Mouse (Mus musculus) CH12.LX (cell line): ENCODE measurements around the gene Tut7. TPM values are rescaled to one million over a fixed set of nuclear protein-coding genes. Genes with fewer than 3 reads are reported as not detected.

Experiments
- DNase-seq: peaks from one replicate; pipeline ENCODE4 v3.0.0-alpha.2; 2013; ENCODE audit errors: extremely low read depth
- H3K27ac ChIP-seq: 2 replicates; pipeline ENCODE4 v1.5.1; 2012; ENCODE audit warnings: low read depth, mild to moderate bottlenecking, control low read depth, moderate library complexity; ENCODE audit not compliant: insufficient read depth
- H3K27me3 ChIP-seq: replicated peaks from 2 replicates; pipeline ENCODE3; 2012; ENCODE audit warnings: inconsistent platforms
- H3K36me3 ChIP-seq, 2 experiments: replicated peaks in 1 of 2; 2 replicates each; pipeline versions ENCODE3 to v1.6.1; 2012; ENCODE audit warnings: inconsistent platforms in 1 of 2, low read length in 1 of 2, mild to moderate bottlenecking in 1 of 2, mixed read lengths in 1 of 2, moderate library complexity in 1 of 2; ENCODE audit not compliant: control insufficient read depth in 1 of 2, insufficient read depth in 1 of 2
- H3K4me1 ChIP-seq, 2 experiments: 2 replicates each; pipeline ENCODE4 v1.6.1; 2012; ENCODE audit warnings: inconsistent platforms in 1 of 2, moderate library complexity in 1 of 2; ENCODE audit not compliant: insufficient read depth in 2 of 2, control insufficient read depth in 1 of 2
- H3K4me2 ChIP-seq: 2 replicates; pipeline ENCODE4 v1.6.1; 2012; ENCODE audit warnings: low read depth, mild to moderate bottlenecking, control low read depth; ENCODE audit not compliant: poor library complexity, insufficient read depth, severe bottlenecking
- H3K4me3 ChIP-seq, 3 experiments: fragments of 150-350 bp in 1 of 3; sonication (generic) in 1 of 3; replicated peaks in 1 of 3; 2 replicates each; pipeline versions ENCODE3 to v1.5.1; 2011 to 2012; ENCODE audit warnings: low read depth in 2 of 3, low read length in 2 of 3, mild to moderate bottlenecking in 2 of 3, moderate library complexity in 2 of 3, control low read depth in 1 of 3, improper control_type of control experiment in 1 of 3, inconsistent platforms in 1 of 3, mixed read lengths in 1 of 3; ENCODE audit not compliant: poor library complexity in 1 of 3
- H3K79me2 ChIP-seq: replicated peaks from 2 replicates; pipeline ENCODE4 v1.6.1; 2012; ENCODE audit warnings: mild to moderate bottlenecking, moderate library complexity; ENCODE audit not compliant: control insufficient read depth, poor library complexity, insufficient read depth, severe bottlenecking; ENCODE audit errors: extremely low read depth
- H3K9ac ChIP-seq: 2 replicates; pipeline ENCODE4 v1.6.1; 2012; ENCODE audit warnings: low read depth, mild to moderate bottlenecking, control low read depth, moderate library complexity; ENCODE audit not compliant: insufficient read depth
- H3K9me3 ChIP-seq: replicated peaks from 2 replicates; pipeline ENCODE3; 2012; ENCODE audit warnings: low read length, inconsistent platforms, mixed read lengths
- BHLHE40 ChIP-seq: IDR thresholded peaks from 2 replicates; pipeline ENCODE4 v1.6.1; 2011; ENCODE audit warnings: mild to moderate bottlenecking, low read depth, low read length, improper control_type of control experiment
- E2F4 ChIP-seq: IDR thresholded peaks from 2 replicates; pipeline ENCODE4 v1.6.1; 2011; ENCODE audit warnings: low read depth, low read length, improper control_type of control experiment; ENCODE audit not compliant: insufficient replicate concordance
- GABPA ChIP-seq: IDR thresholded peaks from 2 replicates; pipeline ENCODE4 v1.6.1; 2012; ENCODE audit warnings: low read depth, low read length, improper control_type of control experiment, inconsistent platforms; ENCODE audit not compliant: insufficient replicate concordance
- IRF4 ChIP-seq: IDR thresholded peaks from 2 replicates; pipeline ENCODE4 v1.6.1; 2014; ENCODE audit warnings: low read depth, mild to moderate bottlenecking, inconsistent platforms, low read length, improper control_type of control experiment
- KAT2A ChIP-seq: IDR thresholded peaks from 2 replicates; pipeline ENCODE4 v1.6.1; 2012; ENCODE audit warnings: low read length, improper control_type of control experiment, inconsistent platforms; ENCODE audit not compliant: insufficient replicate concordance
- MAFK ChIP-seq: IDR thresholded peaks from 2 replicates; pipeline ENCODE4 v1.6.1; 2011; ENCODE audit warnings: low read length, improper control_type of control experiment; ENCODE audit not compliant: insufficient replicate concordance
- MAX ChIP-seq: IDR thresholded peaks from 2 replicates; pipeline ENCODE4 v1.6.1; 2011; ENCODE audit warnings: low read length, improper control_type of control experiment
- MAZ ChIP-seq: IDR thresholded peaks from 2 replicates; pipeline ENCODE4 v1.6.1; 2012; ENCODE audit warnings: low read depth, mild to moderate bottlenecking, inconsistent platforms, low read length, improper control_type of control experiment, moderate library complexity
- MXI1 ChIP-seq: IDR thresholded peaks from 2 replicates; pipeline ENCODE4 v1.6.1; 2011; ENCODE audit warnings: mild to moderate bottlenecking, low read depth, low read length, improper control_type of control experiment
- MYC ChIP-seq: IDR thresholded peaks from 2 replicates; pipeline ENCODE4 v1.6.1; 2011; ENCODE audit warnings: low read depth, mild to moderate bottlenecking, improper control_type of control experiment, low read length
- POLR2AphosphoS2 ChIP-seq: IDR thresholded peaks from 2 replicates; pipeline ENCODE4 v1.6.1; 2011; ENCODE audit warnings: low read depth, low read length, improper control_type of control experiment
- RAD21 ChIP-seq: IDR thresholded peaks from 2 replicates; pipeline ENCODE4 v1.6.1; 2011; ENCODE audit warnings: low read depth, mild to moderate bottlenecking, low read length, improper control_type of control experiment, moderate library complexity
- RCOR1 ChIP-seq: conservative IDR thresholded peaks from 2 replicates; pipeline ENCODE4 v1.6.1; 2012; ENCODE audit warnings: low read depth, mild to moderate bottlenecking, inconsistent platforms, low read length, improper control_type of control experiment
- SIN3A ChIP-seq: IDR thresholded peaks from 2 replicates; pipeline ENCODE4 v1.6.1; 2012; ENCODE audit warnings: low read length, improper control_type of control experiment, inconsistent platforms
- SMC3 ChIP-seq: IDR thresholded peaks from 2 replicates; pipeline ENCODE4 v1.6.1; 2011; ENCODE audit warnings: low read depth, low read length, improper control_type of control experiment
- TBP ChIP-seq: conservative IDR thresholded peaks from 2 replicates; pipeline ENCODE4 v1.6.1; 2011; ENCODE audit warnings: low read depth, low read length, improper control_type of control experiment
- USF2 ChIP-seq: conservative IDR thresholded peaks from 2 replicates; pipeline ENCODE4 v1.6.1; 2011; ENCODE audit warnings: low read depth, low read length, improper control_type of control experiment
- ZC3H11A ChIP-seq: IDR thresholded peaks from 2 replicates; pipeline ENCODE4 v1.6.1; 2012; ENCODE audit warnings: low read depth, mild to moderate bottlenecking, inconsistent platforms, low read length, improper control_type of control experiment
- ZKSCAN1 ChIP-seq: IDR thresholded peaks from 2 replicates; pipeline ENCODE4 v1.6.1; 2012; ENCODE audit warnings: low read depth, inconsistent platforms, low read length, improper control_type of control experiment, borderline replicate concordance
- ZNF384 ChIP-seq: IDR thresholded peaks from 2 replicates; pipeline ENCODE4 v1.6.1; 2012; ENCODE audit warnings: low read depth, low read length, improper control_type of control experiment, inconsistent platforms
- dilution Hi-C: fragments of 300-500 bp; cut with MboI; formaldehyde crosslinking; loops from 2 replicates; pipeline ENCODE4 v1.14.3; 2020; ENCODE audit warnings: low sequenced_read_pairs; ENCODE audit not compliant: extremely low pct_unique_long_range_greater_than_20kb, extremely low pct_ligation_motif_present
- in situ Hi-C: fragments of 300-500 bp; cut with MboI; formaldehyde crosslinking; loops from 3 replicates; pipeline ENCODE4 v1.14.3; 2019; ENCODE audit warnings: low sequenced_read_pairs, low pct_ligation_motif_present, low pct_unique_long_range_greater_than_20kb, mixed read lengths
- polyA plus RNA-seq: library from polyadenylated mRNA; unstranded; fragments of >175 nt; gene quantifications from 2 replicates; pipeline ENCODE4 v1.2.1, GENCODE M21; 2012; ENCODE audit warnings: low read depth; ENCODE audit not compliant: insufficient read length
- total RNA-seq, 2 experiments: library from RNA; depleted of rRNA; stranded (reverse); fragments of 300-350 nt in 1 of 2; fragments of >200 nt in 1 of 2; gene quantifications; 2 replicates each; pipeline ENCODE4 v1.2.3; 2012 to 2014

Tut7 gene
- total and polyA plus RNA-seq, 3 experiments, result 14.3 to 21.6 (median 17.9) TPM

- H3K9me3 ChIP-seq, result no peaks in the 10 kb centered on the region
- no peaks in the 10 kb centered on the region for H3K27me3 ChIP-seq
- in situ Hi-C loops (loop anchor here (25.0 kb wide), 1 partner anchor 1127 kb away; the partner anchor contains the start of gene Slc28a3), dilution Hi-C loops (no loop called here)
- TF ChIP-seq MXI1 (no peak), ZKSCAN1 (no peak), MAX (no peak), SIN3A (no peak), RAD21 (no peak), MAZ (no peak), ZNF384 (no peak), KAT2A (no peak), ZC3H11A (no peak), GABPA (no peak), RCOR1 (no peak), MAFK (no peak), SMC3 (no peak), E2F4 (no peak), TBP (no peak), USF2 (no peak), IRF4 (no peak)
- no peak overlapping the region for H3K4me3 ChIP-seq
- H3K27ac ChIP-seq, result no peak overlapping the region
- no peaks in the 10 kb centered on the region for H3K79me2 ChIP-seq
- no peaks in the 10 kb centered on the region for H3K36me3 ChIP-seq
- no peak overlapping the region for H3K9ac ChIP-seq
- DNase-seq, result no peak
- no peak overlapping the region for H3K4me2 ChIP-seq
- H3K4me1 ChIP-seq, result peaks cover 3 to 4% of the 10 kb centered on the region in 2 experiments
Measured at GRCm38 (mm10) chr13:59739397-59739796, 83.5 kb downstream of the Tut7 start.

GRCm38 (mm10) chr13:59738455-59738854 lies 84.5 kb downstream of the Tut7 start:
- dilution Hi-C loops, result no loop called here
- H3K27me3 ChIP-seq, result no peaks in the 10 kb centered on the region
- no peak for DNase-seq
- H3K4me2 ChIP-seq, result no peak overlapping the region
- H3K4me3 ChIP-seq, result no peak overlapping the region
- H3K79me2 ChIP-seq, result no peaks in the 10 kb centered on the region
- peaks cover 4 to 5% of the 10 kb centered on the region in 2 experiments for H3K4me1 ChIP-seq
- no peak overlapping the region for H3K27ac ChIP-seq
- H3K9me3 ChIP-seq, result no peaks in the 10 kb centered on the region
- TF ChIP-seq POLR2AphosphoS2 (no peak), BHLHE40 (no peak), MAX (no peak), MYC (no peak)
- in situ Hi-C loops, result loop anchor here (25.0 kb wide), 1 partner anchor 1126 kb away; the partner anchor contains the start of gene Slc28a3
- no peaks in the 10 kb centered on the region for H3K36me3 ChIP-seq
- H3K9ac ChIP-seq, result no peak overlapping the region
